Mouse (Mus musculus) lung, postnatal 36 days (tissue): ENCODE data around the gene Ngfr.
"Not testable (repeated sequence)": the region's sequence is repeated elsewhere in the genome, so short reads cannot be mapped to it uniquely, and the experiment has no call there.

Experiments
- DNase-seq: peaks from one replicate; pipeline ENCODE4 v3.0.0; 2022; ENCODE audit warnings: mixed read lengths

Ngfr gene

DNA sequence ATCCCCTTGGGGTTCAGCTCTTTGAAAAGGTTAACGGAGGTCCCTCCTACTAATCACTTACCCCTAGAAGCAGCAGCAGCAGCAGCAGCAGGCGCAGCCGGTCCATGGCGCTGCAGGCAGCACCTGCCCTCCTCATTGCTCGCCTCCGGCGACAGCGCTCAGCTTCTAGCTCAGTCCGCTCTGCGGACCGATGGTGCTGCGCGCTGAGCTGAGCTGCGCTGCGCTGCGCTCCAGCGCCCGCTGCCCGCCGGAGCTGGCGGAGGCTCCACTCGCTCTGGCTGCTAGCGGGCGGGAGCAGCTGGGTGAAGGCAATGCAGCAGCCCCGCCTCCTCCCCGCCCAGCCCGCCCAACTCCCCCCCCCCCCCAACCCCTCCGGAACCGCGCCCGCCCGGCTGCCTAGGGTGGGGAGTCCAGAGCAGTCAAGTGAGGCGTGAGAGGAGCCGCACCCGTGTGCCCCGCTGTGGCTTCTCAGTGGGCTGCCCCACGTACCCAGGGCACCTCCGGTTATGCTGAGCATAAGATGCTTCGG, at the start of gene Ngfr:
Gene Ngfr (minus strand): TSS at position 313 of the 529 bp plus-strand sequence.
- peak; percentile 38 for DNase-seq

DNA sequence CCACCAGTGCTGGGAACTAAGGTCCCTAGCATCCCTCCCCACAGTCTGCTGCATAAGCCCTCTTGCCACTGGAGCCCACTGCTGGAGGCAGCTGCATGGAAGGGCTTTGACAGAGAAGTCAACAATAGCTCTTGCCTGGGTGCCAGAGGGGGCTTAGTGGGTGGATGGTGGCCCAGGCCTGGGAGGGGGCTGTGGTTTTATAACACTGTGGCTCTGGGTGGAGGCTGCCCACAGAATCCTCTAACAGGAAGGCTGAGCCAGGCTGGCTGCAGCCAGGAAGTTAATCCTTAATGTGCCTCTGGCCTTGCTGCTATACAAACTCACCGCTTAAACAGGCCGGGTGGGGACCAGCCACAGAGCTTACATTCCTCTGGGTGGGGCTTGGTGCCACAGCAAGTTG, 47.5 kb upstream of the Ngfr start:
- DNase-seq = no peak

DNA sequence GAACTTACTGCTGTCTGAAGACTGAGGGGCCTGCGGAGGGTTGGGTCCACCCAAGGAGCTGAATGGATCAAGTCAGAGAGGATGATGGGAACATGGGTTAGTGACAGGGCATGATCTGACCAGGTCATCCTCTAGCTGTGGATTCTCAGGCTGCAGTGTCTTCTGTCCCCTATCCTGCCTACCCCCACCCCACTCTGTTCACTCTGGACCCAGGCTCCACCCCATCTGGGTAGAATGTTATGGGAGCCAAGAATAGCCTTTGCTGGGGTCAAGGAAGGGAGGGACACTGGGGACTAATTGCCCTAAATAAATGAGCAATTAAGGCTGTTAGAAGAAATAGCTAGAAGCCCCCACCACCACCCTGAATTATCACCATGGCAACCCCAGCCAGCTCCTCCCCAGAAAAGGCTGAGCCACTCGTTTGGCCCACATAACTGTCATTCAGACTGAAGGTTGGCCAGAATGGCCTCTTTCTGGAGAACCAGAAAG, 46.0 kb upstream of the Ngfr start:
- DNase-seq = no peak

DNA sequence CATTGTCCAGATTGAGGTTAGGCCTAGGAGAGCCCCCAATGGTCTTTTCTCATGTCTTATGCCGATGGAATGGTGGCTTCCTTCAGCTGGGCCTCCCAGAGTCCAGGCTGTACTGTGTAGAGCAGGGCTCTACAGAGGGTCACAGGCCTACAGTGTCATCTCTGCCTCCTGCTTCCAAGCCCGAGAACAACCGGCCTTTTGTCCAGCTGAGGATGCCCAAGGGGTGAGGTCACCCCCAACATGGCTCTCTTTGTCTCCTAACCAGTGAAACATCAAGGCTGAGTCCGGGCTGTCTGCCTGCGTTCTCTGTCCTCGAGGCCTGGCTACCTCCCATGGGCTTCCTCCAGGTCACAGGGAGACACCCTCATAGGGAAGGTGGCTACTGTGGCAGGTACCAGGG, 44.9 kb upstream of the Ngfr start:
- no peak for DNase-seq

DNA sequence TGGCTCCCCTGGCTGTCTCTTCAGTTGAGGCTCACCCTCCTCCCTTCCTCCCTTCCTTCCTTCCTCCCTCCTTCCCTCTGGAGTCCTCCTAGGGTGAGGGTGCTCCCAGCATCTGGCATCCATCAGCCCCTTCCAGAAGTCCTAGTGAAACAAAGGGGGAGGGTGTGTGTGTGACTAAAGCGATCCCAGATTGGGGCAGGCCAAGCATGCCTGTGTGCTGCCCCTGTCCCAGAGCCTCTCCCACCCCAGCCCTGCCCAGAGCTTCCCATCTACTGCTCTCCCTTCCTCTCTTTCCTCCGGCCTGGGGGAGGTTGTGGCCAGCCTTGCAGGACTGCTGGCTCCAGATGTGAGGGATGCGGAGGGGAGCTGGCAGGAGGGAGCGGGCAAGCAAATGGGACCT, 43.8 kb upstream of the Ngfr start:
- DNase-seq = no peak

DNA sequence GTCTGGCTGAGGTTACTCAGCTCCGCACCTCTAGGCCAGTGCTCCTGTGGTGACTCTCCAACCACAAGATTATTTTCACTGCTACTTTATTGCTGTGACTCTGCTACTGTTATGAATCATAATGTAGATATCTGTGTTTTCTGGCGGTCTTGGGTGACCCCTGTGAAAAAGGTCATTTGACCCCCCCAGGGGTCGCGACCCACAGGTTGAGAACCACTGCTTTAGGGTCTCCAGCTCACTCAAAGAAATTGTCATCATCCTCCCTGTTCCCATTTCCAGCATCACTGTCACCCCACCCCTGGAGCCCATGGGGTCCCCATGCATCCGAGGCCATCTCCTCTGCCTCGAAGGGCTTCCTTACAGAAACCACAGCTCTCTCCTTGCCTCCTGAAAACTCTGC, 43.0 kb upstream of the Ngfr start:
- no peak for DNase-seq

DNA sequence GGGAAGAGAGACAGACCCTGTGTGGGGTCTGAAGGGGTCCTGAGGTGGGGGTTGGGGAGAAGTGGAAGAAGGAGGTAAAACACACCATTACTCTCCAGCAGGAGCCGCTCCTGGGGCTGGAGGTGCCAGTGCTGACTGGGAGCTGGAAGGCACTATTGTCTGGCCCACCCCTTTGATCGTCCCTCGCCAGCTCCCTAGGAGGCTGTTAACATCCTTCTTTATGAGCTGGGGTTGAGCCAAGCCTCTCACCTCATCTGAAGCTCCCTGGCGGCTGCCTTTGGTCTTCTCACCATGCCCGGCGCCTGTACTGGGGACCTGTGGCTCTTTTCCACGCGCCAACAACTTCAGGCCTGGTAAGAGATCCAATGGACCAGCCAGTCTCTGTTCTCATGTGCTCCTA, 34.9 kb upstream of the Ngfr start:
- DNase-seq = no peak

DNA sequence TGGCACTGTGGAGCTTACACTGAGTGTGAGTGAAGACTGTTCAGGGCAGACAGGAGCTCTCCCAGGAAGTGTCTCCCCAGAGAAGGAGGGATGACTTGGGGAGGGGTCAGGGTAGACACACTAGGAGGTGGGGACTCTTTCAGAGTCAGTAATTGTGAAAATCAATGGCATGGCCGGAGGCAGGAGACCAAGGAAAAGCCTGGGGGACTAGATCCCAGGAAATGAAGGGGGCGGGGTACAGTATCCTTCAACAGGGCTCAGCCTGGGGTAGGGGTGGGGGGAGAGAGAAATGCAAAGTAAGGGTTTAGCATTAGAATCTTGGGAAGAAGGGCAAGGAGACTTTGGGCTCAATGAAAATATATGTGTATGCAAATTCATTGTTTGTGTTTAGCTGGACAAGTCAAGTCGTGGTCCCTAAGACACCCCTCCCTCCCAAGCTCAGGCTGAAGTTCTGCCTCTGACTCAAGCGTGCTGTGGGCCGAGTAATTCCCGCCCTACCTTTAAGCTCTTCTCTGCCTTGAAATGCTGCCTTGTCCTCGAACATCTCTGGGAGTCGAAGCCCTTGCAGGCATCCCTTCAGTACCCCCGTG, 34.1 kb upstream of the Ngfr start:
- no peak for DNase-seq

DNA sequence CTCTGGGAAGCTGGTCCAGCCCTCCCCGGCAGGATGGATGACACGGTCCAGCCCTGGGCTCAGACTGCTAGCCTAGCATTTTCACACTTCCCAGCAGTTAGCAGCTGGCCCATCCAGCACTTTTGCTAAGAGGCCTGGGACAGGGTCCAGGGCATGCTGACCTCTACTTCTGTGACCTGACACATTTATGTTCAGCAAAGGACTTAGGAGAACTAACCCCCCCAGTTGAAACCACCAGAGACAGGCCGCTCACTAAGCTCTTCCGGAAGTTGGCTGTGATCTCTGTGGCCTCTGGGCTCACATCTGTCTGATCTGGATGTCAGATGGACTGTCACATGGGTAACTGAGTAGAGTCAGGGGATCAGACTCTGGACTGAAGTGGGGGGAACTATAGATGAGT, 33.5 kb upstream of the Ngfr start:
- DNase-seq = no peak

DNA sequence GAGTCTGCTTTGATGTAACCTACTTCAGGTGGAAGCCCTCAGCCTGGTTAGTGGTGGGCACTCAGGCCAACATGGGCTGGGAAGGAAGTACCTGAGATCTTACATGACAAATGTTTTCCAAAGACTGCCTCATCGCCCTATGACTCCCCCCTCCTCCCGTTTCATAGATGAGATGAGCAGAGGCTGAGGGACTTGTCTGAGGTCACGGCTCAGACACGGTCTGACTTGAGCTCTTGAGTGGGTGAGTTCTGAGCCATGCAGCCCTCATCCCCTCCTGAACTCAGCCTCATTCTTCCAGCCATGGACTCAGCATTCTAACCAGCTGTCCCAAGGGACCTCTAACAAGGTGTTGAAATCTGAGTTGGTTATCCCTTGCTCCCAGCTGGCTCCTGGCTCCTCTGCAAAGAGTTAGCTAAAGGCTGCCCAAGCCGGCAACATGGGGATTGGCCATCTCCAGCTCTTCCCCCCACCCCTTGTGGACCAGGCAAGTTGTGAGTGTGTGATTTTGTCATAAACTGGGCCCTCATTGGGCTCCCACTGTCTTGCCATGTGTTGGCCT, 32.4 kb upstream of the Ngfr start:
- no peak for DNase-seq

DNA sequence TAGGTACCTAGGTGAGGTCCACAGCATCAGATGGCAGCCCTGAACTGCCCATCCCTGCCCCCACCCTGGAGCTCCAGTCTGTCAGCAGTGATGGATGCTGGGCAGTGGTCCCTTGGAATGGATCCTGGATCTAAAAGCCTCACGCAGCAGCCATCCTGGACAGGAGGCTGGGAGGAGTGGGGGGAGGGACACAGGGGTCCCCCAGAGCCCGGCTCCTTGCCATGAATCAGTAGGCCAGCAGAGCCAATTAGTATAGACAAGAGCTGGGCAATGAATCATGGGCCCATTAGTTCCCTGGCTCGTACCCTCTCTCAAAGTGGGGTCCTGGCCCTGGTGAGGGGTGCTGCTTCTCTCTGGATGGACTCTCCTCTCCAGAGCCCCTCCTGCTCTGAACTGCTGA, 31.5 kb upstream of the Ngfr start:
- no peak for DNase-seq

DNA sequence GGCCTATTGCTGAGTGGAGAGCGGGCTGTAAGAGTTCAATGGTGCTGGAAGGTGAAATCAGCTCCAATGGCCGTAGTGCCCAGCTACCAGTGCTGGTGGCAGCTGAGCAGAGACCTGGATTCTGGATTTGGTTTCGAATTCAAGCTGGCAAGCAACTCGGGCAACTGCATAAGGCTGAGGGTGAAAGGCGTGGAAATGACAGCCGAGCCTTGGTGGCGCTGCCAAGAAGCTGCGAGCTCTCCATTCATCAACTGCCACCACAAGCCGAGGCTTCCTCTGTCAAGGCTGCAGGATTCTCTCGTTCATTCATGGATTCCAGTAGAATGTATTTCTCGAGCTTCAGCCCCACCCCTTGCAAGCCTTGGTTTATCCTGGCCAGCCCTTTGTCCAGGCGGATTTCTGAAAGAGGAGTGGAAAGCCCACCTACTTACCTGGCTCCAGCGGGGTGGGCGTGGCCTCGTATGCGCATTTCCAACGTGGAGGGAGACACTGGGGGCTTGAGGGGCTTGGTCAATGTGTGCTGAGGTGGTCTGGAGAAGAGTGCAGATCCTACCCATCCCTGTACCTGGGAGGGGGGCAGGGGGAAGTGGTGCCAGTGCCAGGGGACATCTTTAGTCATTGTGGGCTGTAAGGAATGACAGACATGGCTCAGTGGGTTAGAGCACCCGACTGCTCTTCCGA, 30.4 kb upstream of the Ngfr start:
- peak; percentile 18 for DNase-seq

DNA sequence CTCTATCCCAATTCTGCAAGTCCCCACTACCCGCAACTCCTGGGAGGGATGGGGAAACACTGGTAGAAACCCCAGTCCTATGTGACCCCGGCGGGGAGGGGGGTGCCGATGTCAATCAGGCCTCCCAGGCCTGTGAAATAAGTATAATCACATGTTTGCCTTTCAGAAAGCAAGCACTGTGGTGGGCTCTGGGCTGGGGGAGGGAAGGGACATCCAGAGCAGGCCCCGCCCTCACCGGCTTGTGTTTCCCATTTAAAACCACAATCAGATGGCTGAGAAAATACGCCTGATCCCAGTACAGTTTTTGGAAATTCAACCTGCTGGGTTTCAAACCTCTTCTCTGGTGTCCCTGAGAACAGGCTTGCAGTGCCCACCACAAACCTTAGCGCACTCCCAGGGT, 27.2 kb upstream of the Ngfr start:
- DNase-seq = no peak

DNA sequence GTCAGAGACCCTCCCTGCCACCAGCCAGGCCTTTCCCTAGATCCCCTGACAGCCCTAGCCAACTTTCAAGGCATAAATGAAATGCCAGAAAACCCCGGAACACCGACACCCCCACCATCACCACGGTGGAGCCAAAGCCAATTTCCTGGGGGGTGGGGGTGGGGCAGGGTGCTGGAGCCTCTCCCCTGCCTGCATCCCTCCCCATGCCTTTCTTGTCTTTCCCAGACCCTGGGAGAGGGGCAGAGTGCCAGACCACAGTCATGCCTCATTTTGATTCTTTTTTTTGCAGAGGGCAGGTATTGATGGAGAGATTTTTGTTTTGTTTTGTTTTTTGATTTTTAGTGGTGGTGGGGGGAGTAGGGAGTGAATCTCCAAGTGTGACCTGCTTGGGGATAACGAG, 23.7 kb upstream of the Ngfr start:
- no peak for DNase-seq

DNA sequence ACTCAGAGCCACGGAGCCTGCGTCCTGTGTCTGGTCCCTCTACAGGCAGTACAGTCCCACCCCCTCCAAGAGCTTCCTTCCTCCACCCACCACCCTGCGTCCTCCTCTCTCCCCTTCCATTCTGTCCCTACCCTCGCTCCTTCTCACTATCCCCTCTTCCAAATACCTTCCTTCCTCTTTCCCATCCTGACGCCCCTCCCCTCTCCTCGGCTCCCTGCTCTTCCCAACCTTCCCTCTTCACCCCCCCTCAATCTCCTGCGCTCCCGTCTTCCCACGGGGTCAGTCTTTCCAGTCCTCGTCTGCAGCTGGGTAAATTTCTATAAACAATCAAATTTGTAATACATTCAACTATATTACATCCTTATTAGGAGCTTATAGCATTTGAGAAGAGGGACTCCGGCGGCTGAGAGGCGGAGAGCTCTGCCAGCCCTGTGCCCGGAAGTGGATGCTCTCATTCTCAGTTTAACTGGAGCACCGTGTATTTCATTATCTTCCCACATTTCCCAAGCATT, 22.9 kb upstream of the Ngfr start:
- DNase-seq = no peak

DNA sequence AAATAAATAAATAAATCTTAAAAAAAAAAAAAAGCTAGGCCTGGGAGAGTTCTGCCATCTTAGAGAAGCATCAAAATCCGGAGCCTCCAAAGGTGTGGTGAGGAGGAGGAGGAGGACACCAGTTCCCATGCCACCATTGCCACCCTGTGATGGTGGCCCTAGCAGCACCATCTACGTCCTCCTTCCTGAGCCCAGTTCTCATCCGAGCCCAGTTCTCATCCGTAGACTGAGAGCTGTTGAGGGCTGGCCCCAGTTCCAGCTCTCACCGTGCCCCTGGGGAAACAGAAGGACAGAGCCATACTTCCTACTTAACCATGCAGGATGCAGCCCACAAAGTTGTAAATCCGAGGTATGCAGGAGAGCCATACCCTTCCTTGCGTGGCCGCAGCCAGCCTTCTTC, 22.4 kb upstream of the Ngfr start:
- no peak for DNase-seq

DNA sequence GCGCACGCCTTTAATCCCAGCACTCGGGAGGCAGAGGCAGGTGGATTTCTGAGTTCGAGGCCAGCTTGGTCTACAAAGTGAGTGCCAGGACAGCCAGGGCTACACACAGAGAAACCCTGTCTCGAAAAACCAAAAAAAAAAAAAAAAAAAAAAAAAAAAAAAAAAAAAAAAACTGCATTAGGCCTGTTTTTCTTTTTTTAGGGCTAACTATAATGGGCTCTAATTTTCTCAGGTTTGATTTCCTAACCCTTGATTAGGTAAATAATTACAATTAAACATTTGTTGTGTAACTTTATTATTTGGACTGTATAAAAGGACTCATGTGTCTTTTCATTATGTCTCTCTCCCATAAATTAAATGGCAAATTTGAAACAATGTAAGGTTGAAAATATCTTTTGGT, 19.8 kb upstream of the Ngfr start:
- DNase-seq = not testable (repeated sequence)

DNA sequence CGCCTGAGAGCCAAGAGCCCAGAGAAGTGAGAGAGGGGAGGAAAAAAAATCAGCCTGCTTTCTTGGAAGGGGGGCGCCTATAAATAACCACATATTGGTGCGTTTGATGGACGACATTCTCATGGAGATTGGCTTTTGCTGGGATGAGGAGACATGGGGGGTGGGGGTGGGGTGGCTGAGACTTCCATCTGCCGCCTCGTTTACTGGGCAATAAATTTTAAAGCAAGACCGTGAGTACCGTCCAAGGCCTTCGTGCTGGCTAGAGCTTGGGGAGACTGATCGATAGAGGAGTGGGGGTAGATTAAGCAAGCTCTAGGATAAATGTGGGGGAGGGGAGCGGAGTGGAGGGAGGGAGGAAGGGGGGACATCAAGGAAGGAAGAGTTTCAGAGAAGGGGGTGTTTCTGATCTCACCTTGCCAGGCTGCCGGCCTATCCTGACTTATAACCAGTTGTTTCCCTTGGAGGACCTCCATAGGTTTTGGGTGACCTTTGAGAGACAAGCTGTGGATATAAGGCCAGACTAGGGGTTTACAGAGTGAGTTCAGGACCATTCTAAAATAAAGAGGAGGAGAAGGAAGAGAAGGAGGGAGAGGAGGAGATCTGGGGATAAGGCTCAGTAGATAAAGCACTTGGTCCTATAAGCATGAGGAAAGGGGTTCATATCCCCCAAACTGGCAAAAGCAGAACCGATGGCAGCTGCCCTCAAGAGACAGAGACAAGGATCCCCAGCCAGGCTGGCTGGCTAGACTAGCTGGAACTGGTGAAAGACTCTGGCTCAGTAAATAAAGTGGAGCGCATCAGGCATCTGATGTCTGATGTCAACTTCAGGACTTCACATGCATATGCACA, 10.9 kb upstream of the Ngfr start:
- DNase-seq = no peak

DNA sequence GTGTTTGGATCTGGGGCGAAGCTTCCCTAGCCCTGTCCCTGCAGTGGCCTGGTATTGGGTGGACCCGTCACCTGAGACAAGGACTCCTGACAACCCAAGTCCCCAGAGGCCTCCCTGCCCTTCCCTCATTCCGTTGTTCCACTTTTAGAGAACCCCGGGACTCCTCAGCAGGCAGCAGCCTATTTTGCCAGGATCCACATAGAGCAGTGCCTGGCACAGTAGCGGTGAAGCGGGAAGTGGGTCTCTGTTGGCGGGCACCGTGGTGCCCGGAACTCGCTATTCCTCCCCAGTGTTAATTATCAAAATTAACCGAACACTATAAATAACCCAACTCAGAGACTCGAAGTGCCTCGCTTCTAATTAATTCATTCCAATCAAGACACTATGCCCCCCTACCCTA, 10.2 kb upstream of the Ngfr start:
- DNase-seq = no peak

DNA sequence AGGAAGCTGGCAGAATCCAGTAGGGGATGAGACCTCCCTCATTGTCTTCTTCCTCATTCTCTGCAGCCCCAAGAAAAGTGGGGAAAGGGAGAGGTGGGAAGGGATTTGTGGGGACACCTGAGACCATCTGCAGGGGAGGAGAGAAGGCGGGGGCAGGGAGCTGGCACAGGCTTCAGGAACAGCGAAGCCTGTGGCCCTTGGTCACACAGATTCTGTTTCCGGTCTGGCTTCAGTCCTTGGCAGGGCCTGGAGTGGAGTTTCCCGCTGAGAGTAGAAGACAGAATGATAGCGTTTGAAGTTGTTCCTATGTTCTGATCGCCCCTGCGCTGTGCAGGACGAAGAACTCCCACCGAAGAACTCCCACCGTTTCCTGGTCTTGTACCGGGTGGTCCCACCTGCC, 9.2 kb upstream of the Ngfr start:
- DNase-seq = peak; percentile 31

DNA sequence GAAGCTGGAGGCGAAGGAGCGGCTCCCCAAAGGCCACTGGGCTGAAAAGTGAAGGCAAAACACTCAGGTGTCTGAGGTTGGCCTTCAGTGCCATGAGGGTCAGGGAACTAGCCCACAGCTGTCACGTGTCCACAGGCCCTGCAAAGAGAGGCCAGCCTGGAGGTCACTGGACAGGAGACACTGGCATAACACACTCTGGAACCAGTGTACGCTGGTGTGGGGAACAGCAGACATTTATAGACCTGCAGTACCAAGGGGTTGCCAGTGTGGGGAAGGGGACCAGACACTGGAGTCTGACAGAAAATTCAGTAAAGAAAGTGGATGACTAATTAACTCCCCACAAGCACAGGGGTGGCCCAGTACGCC, 8.6 kb upstream of the Ngfr start:
- no peak for DNase-seq

DNA sequence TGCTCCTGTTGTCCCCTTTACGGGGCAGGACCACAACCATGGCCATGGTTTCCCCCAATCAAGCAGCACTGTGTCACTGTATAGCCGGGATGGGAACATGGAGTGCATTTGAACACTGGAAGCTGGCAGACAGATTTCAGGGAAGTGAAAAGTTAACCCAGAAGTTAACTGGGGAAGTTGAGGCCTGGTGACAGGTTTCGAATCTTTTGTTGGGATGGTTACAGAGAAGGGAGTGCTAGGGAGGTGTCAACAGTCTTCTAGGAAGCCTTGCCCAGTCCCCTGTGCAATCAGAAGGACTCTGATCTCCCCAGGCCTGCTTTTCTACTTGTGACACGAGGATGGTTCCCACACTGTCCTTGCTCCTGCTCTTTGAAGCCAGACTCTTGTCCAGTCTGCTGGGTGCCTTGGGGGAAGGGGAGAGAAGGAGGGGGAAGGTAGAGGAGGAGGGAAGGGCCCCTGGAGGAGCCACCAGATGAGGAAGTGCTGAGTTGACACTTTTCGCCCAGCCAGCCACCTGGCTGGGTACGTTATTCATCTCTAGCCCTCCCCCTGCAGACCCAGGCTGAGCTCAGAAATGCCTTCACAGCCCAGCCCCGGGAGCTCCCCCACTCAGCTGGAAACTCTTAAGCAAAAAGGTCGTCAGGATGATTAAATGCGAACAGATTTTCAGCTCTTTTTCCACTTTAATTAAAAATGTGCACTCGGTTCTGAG, 8.1 kb upstream of the Ngfr start:
- DNase-seq = no peak
